Mouse (Mus musculus): ENCODE measurements around the gene Lrrc29. TPM values are rescaled to one million over a fixed set of nuclear protein-coding genes. Genes with fewer than 3 reads are reported as not detected.

Gene Lrrc29
- polyA plus RNA-seq, 1 experiment from 2014 or later = 1.3 TPM

- no peaks in the 10 kb centered on the region for H3K27me3 ChIP-seq (ENCODE audit: control insufficient read depth, insufficient read depth, low read length)
- no peak overlapping the region for H3K27ac ChIP-seq (ENCODE audit: low read depth, low read length)
- no peak overlapping the region for H3K4me3 ChIP-seq (ENCODE audit: low read depth, low read length)
- H3K4me2 ChIP-seq (ENCODE audit: low read depth) = no peak overlapping the region
- H3K4me1 ChIP-seq (ENCODE audit: control insufficient read depth, insufficient read depth, low read length) = peaks cover 3% of the 10 kb centered on the region; the same call in 1 of the 2 replicates
- no peaks in the 10 kb centered on the region for H3K9me3 ChIP-seq (ENCODE audit: control insufficient read depth, low read length)
- no peaks in the 10 kb centered on the region for H3K36me3 ChIP-seq (ENCODE audit: control insufficient read depth, insufficient read depth, low read length)
- no peak for ATAC-seq (ENCODE audit: insufficient read depth, low FRiP score, low TSS enrichment)
- no peak for DNase-seq (ENCODE audit: low spot score)
- whole genome bisulfite sequencing = 91% methylated on average over 14 of the region's 14 CpGs
- H3K9ac ChIP-seq (ENCODE audit: low read length) = no peak overlapping the region
Measured at GRCm38 (mm10) chr8:105356681-105357080, 30.6 kb upstream of the Lrrc29 start.

- H3K4me1 ChIP-seq (ENCODE audit: control insufficient read depth, insufficient read depth, low read length) = peaks cover 3% of the 10 kb centered on the region
- H3K27me3 ChIP-seq (ENCODE audit: control insufficient read depth, insufficient read depth, low read length) = no peaks in the 10 kb centered on the region
- no peak overlapping the region for H3K9ac ChIP-seq (ENCODE audit: low read length)
- no peak overlapping the region for H3K4me2 ChIP-seq (ENCODE audit: low read depth)
- DNase-seq (ENCODE audit: low spot score) = no peak
- H3K9me3 ChIP-seq (ENCODE audit: control insufficient read depth, low read length) = no peaks in the 10 kb centered on the region
- H3K27ac ChIP-seq (ENCODE audit: low read depth, low read length) = no peak overlapping the region
- WGBS = 63% methylated on average over 26 of the region's 26 CpGs
- ATAC-seq (ENCODE audit: insufficient read depth, low FRiP score, low TSS enrichment) = no peak
- H3K4me3 ChIP-seq (ENCODE audit: low read depth, low read length) = no peak overlapping the region
- H3K36me3 ChIP-seq (ENCODE audit: control insufficient read depth, insufficient read depth, low read length) = no peaks in the 10 kb centered on the region
Measured at GRCm38 (mm10) chr8:105355179-105356024, 29.3 kb upstream of the Lrrc29 start.

GRCm38 (mm10) chr8:105354549-105354948 lies 28.5 kb upstream of the Lrrc29 start:
- no peak overlapping the region for H3K4me3 ChIP-seq (ENCODE audit: low read depth, low read length)
- no peak for DNase-seq (ENCODE audit: low spot score)
- H3K27ac ChIP-seq (ENCODE audit: low read depth, low read length) = no peak overlapping the region
- H3K4me2 ChIP-seq (ENCODE audit: low read depth) = no peak overlapping the region
- no peaks in the 10 kb centered on the region for H3K36me3 ChIP-seq (ENCODE audit: control insufficient read depth, insufficient read depth, low read length)
- ATAC-seq (ENCODE audit: insufficient read depth, low FRiP score, low TSS enrichment) = no peak
- no peak overlapping the region for H3K9ac ChIP-seq (ENCODE audit: low read length)
- peaks cover 10% of the 10 kb centered on the region for H3K4me1 ChIP-seq (ENCODE audit: control insufficient read depth, insufficient read depth, low read length)
- 0 out of 2 replicates have a peak, but pooled peaks cover 2% of the 10 kb centered on the region for H3K27me3 ChIP-seq (ENCODE audit: control insufficient read depth, insufficient read depth, low read length)
- no peaks in the 10 kb centered on the region for H3K9me3 ChIP-seq (ENCODE audit: control insufficient read depth, low read length)
- WGBS = 73% methylated on average over 4 of the region's 4 CpGs

- no peak overlapping the region for H3K4me2 ChIP-seq (ENCODE audit: low read depth)
- ATAC-seq (ENCODE audit: insufficient read depth, low FRiP score, low TSS enrichment) = no peak
- DNase-seq (ENCODE audit: low spot score) = no peak
- H3K36me3 ChIP-seq (ENCODE audit: control insufficient read depth, insufficient read depth, low read length) = no peaks in the 10 kb centered on the region
- H3K27me3 ChIP-seq (ENCODE audit: control insufficient read depth, insufficient read depth, low read length) = 0 out of 2 replicates have a peak, but pooled peaks cover 2% of the 10 kb centered on the region
- H3K4me3 ChIP-seq (ENCODE audit: low read depth, low read length) = no peak overlapping the region
- H3K9ac ChIP-seq (ENCODE audit: low read length) = no peak overlapping the region
- H3K27ac ChIP-seq (ENCODE audit: low read depth, low read length) = no peak overlapping the region
- H3K9me3 ChIP-seq (ENCODE audit: control insufficient read depth, low read length) = no peaks in the 10 kb centered on the region
- peaks cover 10% of the 10 kb centered on the region for H3K4me1 ChIP-seq (ENCODE audit: control insufficient read depth, insufficient read depth, low read length)
- 76% methylated on average over 8 of the region's 8 CpGs for WGBS
Measured at GRCm38 (mm10) chr8:105353583-105354135, 27.6 kb upstream of the Lrrc29 start.

DNA sequence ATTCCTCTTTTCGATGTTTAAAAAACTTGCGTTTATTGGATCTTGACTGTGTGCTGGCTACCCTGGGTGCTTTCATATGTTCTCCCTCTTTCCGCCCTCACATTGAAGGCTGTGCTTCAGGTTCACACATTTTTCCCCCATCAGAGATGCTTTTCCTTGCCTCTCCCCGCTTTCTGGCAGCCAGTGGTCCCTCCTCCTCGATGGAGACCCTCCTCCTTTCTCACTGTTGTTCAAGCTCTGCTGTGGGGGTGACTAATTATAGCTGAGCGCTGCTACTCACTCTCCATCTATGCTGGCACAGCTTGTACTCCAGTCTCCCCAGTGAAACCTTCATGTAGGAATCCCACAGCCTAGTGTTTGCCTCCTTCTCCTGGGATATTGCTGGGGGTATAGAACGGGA lies 24.1 kb upstream of the Lrrc29 start:
- Histone ChIP-seq H3K36me3 (ENCODE audit: control insufficient read depth, insufficient read depth, low read length) (no peaks in the 10 kb centered on the region), H3K27ac (ENCODE audit: low read depth, low read length) (no peak overlapping the region), H3K9me3 (ENCODE audit: control insufficient read depth, low read length) (no peaks in the 10 kb centered on the region), H3K4me3 (ENCODE audit: low read depth, low read length) (no peak overlapping the region), H3K27me3 (ENCODE audit: control insufficient read depth, insufficient read depth, low read length) (0 out of 2 replicates have a peak, but pooled peaks cover 2% of the 10 kb centered on the region), H3K4me1 (ENCODE audit: control insufficient read depth, insufficient read depth, low read length) (peaks cover 21% of the 10 kb centered on the region), H3K4me2 (ENCODE audit: low read depth) (peak overlapping the region; percentile 97; the same call in 1 of the 2 replicates), H3K9ac (ENCODE audit: low read length) (no peak overlapping the region)
- WGBS = 43% methylated on average over 7 of the region's 7 CpGs
- ATAC-seq (ENCODE audit: insufficient read depth, low FRiP score, low TSS enrichment) (no peak), DNase-seq (ENCODE audit: low spot score) (no peak)

DNA sequence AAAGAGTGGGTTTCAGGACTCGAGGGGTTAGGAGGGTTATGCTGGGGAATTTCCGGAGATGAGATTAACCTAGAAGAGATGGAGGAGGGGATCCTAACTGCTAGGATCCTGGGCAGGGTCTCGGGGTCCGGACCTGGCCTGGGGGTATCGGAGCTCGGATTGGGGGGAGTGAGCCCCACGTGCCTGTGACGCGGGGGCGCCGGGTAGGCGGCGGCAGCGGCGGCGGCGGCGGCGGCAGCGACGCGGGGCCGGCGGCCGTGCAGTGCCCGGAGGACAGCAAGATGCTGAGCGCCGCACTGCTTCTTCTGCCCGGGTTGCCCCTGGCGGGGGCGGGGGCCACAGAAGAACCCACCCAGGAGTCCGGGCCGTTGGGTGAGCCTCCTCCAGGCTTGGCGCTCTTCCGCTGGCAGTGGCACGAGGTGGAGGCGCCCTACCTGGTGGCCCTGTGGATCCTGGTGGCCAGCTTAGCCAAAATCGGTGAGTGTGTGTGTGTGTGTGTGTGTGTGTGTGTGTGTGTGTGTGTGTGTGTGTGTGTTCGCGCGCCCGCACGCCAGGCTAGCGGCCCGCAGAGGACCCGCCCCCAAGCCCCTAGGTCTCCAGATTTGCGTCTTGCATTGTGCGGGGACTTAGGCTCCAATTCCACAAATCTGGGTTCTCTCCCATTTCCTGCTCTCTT lies 23.2 kb upstream of the Lrrc29 start:
- DNase-seq (ENCODE audit: low spot score) (peak; percentile 71), ATAC-seq (ENCODE audit: insufficient read depth, low FRiP score, low TSS enrichment) (peak; percentile 15)
- H3K27ac ChIP-seq (ENCODE audit: low read depth, low read length) = no peak overlapping the region
- H3K27me3 ChIP-seq (ENCODE audit: control insufficient read depth, insufficient read depth, low read length) = 0 out of 2 replicates have a peak, but pooled peaks cover 2% of the 10 kb centered on the region
- no peaks in the 10 kb centered on the region for H3K9me3 ChIP-seq (ENCODE audit: control insufficient read depth, low read length)
- peak overlapping the region; percentile 76 for H3K9ac ChIP-seq (ENCODE audit: low read length)
- H3K4me1 ChIP-seq (ENCODE audit: control insufficient read depth, insufficient read depth, low read length) = peaks cover 21% of the 10 kb centered on the region; the same call in 1 of the 2 replicates
- H3K36me3 ChIP-seq (ENCODE audit: control insufficient read depth, insufficient read depth, low read length) = no peaks in the 10 kb centered on the region
- H3K4me3 ChIP-seq (ENCODE audit: low read depth, low read length) = peak overlapping the region; percentile 60
- WGBS = under 1% methylated on average over 30 of the region's 48 CpGs
- H3K4me2 ChIP-seq (ENCODE audit: low read depth) = peak overlapping the region; percentile 97

DNA sequence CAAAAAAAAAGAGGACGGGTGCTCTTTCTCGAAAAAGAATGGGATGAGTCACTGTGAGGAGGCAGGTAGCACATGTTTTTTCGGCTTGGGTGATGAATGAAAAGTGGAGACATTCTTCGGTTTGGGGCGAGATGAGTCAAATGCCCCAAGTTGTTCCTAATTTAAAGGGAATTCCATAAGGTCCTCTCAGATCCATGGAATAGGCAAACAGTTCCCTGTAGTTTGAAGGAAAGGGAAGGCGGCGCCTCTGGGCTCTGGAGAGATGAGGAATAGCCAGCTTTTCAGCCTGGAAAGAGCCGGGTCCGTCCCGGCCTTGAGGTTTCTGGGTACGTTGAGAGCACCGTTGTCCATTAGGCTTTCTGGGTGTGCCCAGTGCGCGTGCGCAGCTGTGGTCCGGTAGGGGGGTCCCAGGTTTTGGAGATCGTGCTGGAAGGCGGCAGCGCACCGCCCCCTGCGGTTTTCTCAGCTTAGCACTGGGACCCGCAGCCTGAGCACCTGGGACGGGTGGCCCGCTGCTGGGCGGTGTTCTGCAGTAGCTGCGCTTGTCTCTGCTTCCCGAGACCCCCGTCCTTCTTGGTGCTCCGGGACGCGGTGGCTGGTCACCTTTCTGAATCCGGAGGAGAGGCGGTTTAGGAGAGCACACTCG lies 22.5 kb upstream of the Lrrc29 start, which contains the start of gene Slc9a5:
Gene Slc9a5 (plus strand): TSS at position 394 of the 646 bp plus-strand sequence.
- peak within 1 kb of the TSS; percentile 97 for H3K4me2 ChIP-seq (ENCODE audit: low read depth)

More for the DNA sequence above, 22.5 kb upstream of the Lrrc29 start, which contains the start of gene Slc9a5:
- Histone ChIP-seq H3K4me3 (ENCODE audit: low read depth, low read length) (peak within 1 kb of the TSS; percentile 60), H3K4me1 (ENCODE audit: control insufficient read depth, insufficient read depth, low read length) (peaks cover 21% of the 10 kb centered on the region; the same call in 1 of the 2 replicates), H3K9me3 (ENCODE audit: control insufficient read depth, low read length) (no peaks in the 10 kb centered on the region), H3K36me3 (ENCODE audit: control insufficient read depth, insufficient read depth, low read length) (no peaks in the 10 kb centered on the region), H3K27me3 (ENCODE audit: control insufficient read depth, insufficient read depth, low read length) (0 out of 2 replicates have a peak, but pooled peaks cover 2% of the 10 kb centered on the region), H3K9ac (ENCODE audit: low read length) (peak within 1 kb of the TSS; percentile 76), H3K27ac (ENCODE audit: low read depth, low read length) (peak within 1 kb of the TSS; percentile 46; the same call in 1 of the 2 replicates)
- peak; percentile 84 for DNase-seq (ENCODE audit: low spot score)
- ATAC-seq (ENCODE audit: insufficient read depth, low FRiP score, low TSS enrichment) = peak; percentile 20
- WGBS = under 1% methylated on average over 34 of the region's 34 CpGs
